Mouse (Mus musculus): ENCODE results near the gene Phf21a.

- TF ChIP-seq POLR2A (IDR thresholded peaks at IDR 0.05; ENCODE audit: low read depth, low read length) (no peak), CTCF (conservative IDR thresholded peaks at IDR 0.05; ENCODE audit: insufficient read depth, insufficient read length, low read depth, low read length) (no peak)
These were observed 287.0 kb downstream of the Phf21a start for GRCm38 (mm10) chr2:92379783-92380494.

Measured in kidney, adult 2 months (tissue).